Mouse (Mus musculus): ENCODE measurements around the gene Stx8.

The Stx8 gene

GRCm38 (mm10) chr11:68198696-68199095 lies 232.7 kb downstream of the Stx8 start:
- no peak for DNase-seq (ENCODE audit: low spot score)

GRCm38 (mm10) chr11:68199103-68199502 lies 233.1 kb downstream of the Stx8 start:
- DNase-seq (ENCODE audit: low spot score): no peak

GRCm38 (mm10) chr11:68199801-68200423 lies 233.9 kb downstream of the Stx8 start:
- DNase-seq (ENCODE audit: low spot score): no peak

- DNase-seq (ENCODE audit: low spot score): no peak
These were observed 234.5 kb downstream of the Stx8 start for GRCm38 (mm10) chr11:68200500-68200899.

- DNase-seq (ENCODE audit: low spot score): no peak
These were observed 235.1 kb downstream of the Stx8 start for GRCm38 (mm10) chr11:68201063-68201462.

- DNase-seq (ENCODE audit: low spot score): no peak
These were observed 235.9 kb downstream of the Stx8 start for GRCm38 (mm10) chr11:68201811-68202459.

- DNase-seq (ENCODE audit: low spot score): no peak
These were observed 236.6 kb downstream of the Stx8 start for GRCm38 (mm10) chr11:68202561-68202960.

GRCm38 (mm10) chr11:68203658-68204315 lies 237.8 kb downstream of the Stx8 start:
- DNase-seq (ENCODE audit: low spot score): no peak

- DNase-seq (ENCODE audit: low spot score): no peak
These were observed 238.4 kb downstream of the Stx8 start for GRCm38 (mm10) chr11:68204407-68204806.

- DNase-seq (ENCODE audit: low spot score): no peak
These were observed 239.7 kb downstream of the Stx8 start for GRCm38 (mm10) chr11:68205572-68206229.

GRCm38 (mm10) chr11:68208023-68208422 lies 242.0 kb downstream of the Stx8 start:
- no peak for DNase-seq (ENCODE audit: low spot score)

- DNase-seq (ENCODE audit: low spot score): no peak
These were observed 242.6 kb downstream of the Stx8 start for GRCm38 (mm10) chr11:68208582-68208981.

- no peak for DNase-seq (ENCODE audit: low spot score)
These were observed 243.5 kb downstream of the Stx8 start for GRCm38 (mm10) chr11:68209506-68209905.

- DNase-seq (ENCODE audit: low spot score): no peak
These were observed 244.7 kb downstream of the Stx8 start for GRCm38 (mm10) chr11:68210714-68211113.

GRCm38 (mm10) chr11:68211924-68212578 lies 246.1 kb downstream of the Stx8 start:
- no peak for DNase-seq (ENCODE audit: low spot score)

- no peak for DNase-seq (ENCODE audit: low spot score)
These were observed 247.9 kb downstream of the Stx8 start for GRCm38 (mm10) chr11:68213896-68214295.

- no peak for DNase-seq (ENCODE audit: low spot score)
These were observed 248.7 kb downstream of the Stx8 start for GRCm38 (mm10) chr11:68214496-68215205.

GRCm38 (mm10) chr11:68215206-68215912 lies 249.4 kb downstream of the Stx8 start:
- DNase-seq (ENCODE audit: low spot score): no peak

GRCm38 (mm10) chr11:68216041-68216440 lies 250.0 kb downstream of the Stx8 start:
- DNase-seq (ENCODE audit: low spot score): no peak

- no peak for DNase-seq (ENCODE audit: low spot score)
These were observed 254.7 kb downstream of the Stx8 start for GRCm38 (mm10) chr11:68220733-68221132.

- DNase-seq (ENCODE audit: low spot score): no peak
These were observed 256.2 kb downstream of the Stx8 start for GRCm38 (mm10) chr11:68222209-68222608.

Data from spleen, adult 12 weeks (tissue).